Mouse (Mus musculus): Measurements from ENCODE around the gene Slc28a2.

DNA sequence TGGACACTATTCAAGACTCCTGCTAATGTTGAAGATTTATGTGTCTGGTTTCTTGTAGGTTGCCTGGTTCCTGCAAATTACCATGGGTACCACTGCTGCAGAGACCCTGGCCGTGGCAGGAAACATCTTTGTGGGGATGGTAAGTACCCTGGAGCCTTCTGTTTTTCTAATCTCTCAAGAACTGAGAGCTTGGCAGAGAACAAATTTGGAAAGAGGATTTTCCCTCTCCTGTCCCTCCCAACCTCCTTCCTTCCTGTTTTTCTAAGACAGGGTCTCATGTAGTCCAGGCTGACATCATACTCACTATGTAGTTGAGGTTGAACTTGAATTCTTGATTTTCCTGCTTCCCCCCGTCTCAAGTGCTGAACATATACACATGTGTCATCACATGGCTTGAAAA, 26.1 kb downstream of the Slc28a2 start:
- TF ChIP-seq GATA1 (IDR thresholded peaks at IDR 0.05; ENCODE audit: borderline replicate concordance, low read length) (no peak), FLI1 (IDR thresholded peaks at IDR 0.05; ENCODE audit: low read length) (no peak)

Data from megakaryocyte, embryonic 14.5 days (primary cell).